Mouse (Mus musculus) 3134 (cell line): ENCODE data around the gene Olfr49.

Source experiments
- DNase-seq: peaks from one replicate; pipeline ENCODE4 v3.0.0-alpha.2; 2011; ENCODE audit warnings: low spot score; ENCODE audit not compliant: insufficient read length; ENCODE audit errors: extremely low read depth

Gene Olfr49

DNA sequence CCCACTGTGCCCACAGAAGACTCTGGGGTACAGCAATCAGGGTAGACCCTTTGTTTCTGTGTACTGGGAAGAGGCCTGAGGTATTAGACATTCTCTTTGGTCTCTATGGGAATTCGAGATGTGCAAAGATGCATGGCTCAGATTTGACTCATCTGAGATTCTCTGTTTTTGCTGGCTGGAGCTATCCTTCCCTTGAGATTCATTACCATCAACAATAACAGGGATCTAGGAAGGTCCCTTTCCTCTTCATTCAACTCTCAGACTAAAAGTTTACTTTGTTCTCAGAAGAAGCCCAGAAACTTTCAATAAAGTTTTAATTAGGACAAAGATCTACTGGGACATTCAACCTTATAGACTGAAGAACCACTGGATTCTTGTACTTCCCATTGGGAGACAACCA, at the start of gene Olfr49:
TSS of gene Olfr49 (minus strand) at position 101 of the 400 bp plus-strand sequence.
- no peak for DNase-seq

DNA sequence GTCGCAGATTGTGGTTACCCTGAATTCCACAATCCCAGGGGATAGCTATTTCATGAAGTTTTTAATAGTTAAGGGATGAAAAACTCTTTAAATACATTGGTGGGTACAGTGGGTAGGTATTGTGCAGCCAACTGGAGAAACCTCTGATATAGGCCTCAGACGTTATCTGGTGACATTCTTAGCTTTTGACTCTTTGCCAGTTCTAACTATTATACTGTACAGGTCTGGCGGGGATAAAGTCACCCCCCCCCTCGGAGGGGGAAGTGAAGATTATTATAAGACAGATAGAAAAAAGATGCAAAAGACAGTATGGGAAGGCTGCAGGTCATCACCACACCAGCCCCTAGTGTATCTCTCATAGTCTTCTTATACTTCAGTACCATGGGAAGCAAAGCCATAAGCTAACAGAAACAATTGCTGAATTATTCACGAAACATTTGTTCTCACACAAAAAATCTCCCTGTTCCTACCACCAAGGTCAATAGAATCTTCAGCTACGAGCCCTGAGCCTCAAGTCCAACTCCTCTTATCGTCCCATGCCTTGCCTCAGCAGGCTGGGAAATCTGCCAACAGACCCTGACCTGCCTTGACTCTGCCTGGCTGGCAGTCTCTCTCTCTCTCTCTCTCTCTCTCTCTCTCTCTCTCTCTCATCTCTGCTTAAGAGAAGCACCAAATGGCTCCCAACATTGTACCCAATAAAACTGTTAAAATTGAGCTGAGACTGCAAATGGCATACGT, 48.9 kb upstream of the Olfr49 start:
- no peak for DNase-seq

DNA sequence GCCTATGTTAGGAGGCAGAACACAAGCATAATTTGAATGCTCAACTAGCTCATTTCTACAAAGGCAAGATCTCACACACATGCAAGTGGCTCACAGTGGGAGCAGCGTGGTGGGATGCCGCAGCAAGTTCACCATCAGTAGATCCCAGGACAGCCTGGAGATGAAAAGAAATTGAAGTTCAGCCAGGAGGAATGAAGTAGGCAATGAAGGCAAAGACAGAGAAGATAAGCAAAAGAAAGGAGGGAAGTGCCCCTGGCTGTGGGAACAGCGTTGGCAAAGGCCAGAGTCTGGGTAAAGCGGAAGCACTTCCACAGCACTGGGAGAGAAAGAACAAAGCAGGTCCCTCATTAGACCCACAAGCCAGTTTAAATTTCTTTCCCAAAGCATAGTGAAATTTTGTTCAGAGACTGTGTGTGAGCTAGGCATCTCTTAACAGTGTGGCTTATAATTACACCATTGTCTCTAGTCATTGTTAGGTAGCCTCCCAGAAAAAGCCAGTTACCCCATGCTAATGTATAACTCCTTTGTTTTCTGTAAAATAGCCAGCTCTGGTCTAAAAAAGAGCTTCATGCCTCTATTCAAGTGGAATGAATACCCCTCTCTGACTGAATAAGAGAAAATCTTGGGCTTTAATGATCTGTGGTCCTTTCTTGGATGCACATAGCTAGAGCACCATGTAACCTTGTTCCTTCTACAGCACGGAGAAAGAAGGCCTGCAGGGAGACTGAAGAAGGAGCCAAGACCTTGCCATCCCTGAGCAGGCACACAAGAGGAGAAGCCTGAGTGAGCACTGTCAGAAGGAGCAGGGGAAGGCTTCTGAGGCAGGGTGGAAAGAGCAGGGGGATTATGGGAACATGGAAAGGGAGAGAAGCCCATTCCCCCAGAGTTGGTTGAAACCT, 47.7 kb upstream of the Olfr49 start:
- no peak for DNase-seq

DNA sequence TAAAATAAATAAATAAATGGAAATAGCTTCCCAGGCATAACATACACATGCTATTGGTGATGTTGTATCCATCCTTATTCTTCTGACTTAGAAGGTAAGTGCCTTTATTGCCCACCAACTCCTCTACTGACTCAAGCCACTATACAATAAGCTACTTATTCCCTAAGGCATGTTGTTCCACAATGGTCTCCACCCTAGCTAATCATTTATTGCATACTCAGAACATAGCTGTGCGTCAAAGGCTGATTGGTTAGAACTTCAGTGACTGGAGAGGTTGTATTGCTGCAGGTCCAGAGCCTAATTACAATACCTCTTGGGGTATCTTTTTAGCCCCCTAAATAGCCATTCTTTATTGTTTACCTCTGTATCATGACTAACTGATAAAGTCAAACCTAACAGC, 46.4 kb upstream of the Olfr49 start:
- DNase-seq: no peak

DNA sequence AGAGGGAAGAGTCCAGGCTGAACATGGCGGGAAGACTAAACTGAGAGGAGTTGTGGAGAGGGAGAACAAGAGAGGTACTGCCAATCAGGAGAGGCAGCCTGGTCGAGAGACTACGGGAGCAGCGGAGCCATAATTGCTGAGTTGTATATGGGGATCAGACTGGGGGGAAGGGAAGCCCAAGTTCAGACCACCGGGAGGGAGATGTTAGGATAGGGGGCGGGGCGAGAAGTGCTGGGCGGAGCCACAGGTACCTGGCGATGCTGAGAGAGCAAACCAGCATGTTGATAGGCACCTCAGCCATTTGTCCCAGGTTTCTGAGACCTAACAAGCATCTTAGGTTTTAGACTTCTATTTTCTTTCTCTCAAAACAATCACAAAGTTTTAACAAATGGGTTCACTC, 44.5 kb upstream of the Olfr49 start:
- DNase-seq: no peak

DNA sequence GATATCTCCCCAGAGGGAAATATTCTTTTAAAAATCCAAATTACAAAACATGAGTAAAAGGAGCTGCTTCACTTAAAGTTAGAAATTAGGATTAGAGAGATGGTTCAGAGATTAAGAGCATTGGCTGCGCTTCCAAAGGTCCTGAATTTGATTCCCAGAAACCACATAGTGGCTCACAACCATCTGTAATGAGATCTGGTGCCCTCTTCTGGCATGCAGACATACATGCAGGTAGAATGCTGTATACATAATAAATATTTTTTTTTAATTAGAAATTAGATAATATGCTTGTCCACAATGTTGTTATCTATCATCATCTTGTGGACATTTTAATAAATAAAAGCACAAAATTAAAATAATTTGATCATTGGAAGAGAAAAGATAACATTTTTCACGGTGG, 43.8 kb upstream of the Olfr49 start:
- no peak for DNase-seq

DNA sequence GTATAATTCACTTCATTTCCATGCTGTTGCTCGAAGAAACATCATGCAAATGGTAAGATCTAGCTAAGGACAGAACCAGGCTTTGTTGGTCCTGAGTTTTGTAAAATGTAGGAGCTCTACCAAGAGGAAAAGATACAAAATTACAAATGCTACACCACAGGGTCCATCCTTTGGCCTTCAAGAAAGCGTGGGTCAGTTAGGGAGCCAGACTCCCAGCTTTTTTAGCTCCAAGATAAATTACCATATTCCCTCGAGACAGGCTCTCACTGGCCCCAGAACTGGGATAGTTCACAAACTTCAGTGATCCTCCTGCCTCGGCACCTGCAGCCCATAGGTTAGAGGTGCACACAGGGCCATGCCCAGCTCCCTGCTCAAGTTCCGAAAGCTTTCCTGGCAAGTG, 39.7 kb upstream of the Olfr49 start:
- no peak for DNase-seq

DNA sequence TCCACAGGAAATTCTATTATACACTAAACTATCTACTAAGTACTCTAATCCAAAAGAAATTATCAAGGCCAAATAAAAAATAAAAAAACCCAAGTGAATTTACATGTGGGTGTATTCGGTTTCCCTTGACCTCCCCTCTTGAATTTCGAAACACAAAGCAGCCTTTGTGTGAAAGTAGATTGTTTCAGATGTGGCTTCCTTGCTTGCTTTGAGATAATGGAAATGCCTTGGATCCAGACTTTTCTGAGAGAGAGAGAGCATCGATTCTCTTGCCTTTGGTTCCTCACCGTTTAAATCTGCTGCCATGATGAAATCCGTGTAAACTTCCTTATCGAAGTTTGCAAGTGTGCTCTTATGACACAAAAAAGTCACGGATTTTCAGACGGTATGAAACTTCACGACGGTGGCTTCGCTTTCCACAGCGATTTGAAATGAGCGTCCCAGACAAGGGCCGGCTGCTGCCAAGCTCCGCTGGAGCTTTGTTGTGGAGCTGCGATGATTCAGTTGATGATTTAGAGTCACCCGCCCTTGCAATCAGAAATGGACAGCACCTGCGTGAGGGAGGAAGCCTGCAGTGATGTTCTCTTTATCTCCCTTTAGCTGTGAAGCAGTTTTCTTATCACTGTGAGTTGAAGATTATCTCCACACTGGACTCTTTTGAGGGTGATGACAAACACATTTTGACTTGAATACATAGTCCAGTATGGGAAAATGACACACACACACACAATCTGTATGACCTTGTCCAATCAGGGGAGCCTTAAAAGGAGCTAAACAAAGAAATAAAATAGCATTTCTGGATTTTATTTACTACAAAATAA, 37.0 kb upstream of the Olfr49 start:
- no peak for DNase-seq

DNA sequence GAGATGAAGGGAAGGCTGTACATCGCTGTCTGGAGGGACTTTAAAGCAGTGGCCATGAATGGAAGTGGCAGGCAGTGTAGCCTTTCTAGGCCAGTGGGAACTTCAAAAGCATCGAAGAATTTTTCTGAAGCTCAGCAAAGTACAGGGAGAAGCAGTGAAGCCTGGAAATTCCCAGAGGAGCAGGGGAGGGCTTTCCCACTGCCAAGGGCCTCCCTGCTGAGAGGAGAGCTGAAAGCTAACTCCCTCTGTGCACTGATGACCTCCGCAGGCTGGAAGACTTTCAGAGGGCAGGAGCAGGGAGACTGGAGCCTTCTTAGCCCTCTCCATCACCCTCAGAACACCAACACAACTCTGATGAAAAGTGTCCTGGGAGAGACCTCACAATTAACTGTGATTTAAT, 27.0 kb upstream of the Olfr49 start:
- DNase-seq: no peak

DNA sequence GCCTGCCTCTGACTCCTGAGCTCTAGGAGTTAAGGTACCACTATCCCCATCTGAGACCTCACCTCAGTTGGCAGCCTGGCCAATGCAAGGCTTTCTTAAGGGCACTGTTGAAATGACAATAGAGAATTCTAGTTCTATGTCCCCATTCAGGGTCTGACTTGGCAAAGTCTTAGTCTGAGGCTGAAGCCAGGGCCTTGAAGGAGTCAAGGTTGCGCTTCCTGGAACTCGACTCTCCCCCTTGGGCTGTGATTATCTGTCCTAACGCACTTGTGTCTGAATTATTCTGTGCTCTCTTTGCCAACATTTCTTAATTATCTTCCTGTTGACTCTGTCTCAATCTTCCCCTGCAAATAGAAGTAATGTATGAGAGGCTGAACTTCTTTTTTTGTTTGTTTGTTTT, 15.9 kb upstream of the Olfr49 start:
- DNase-seq: no peak

DNA sequence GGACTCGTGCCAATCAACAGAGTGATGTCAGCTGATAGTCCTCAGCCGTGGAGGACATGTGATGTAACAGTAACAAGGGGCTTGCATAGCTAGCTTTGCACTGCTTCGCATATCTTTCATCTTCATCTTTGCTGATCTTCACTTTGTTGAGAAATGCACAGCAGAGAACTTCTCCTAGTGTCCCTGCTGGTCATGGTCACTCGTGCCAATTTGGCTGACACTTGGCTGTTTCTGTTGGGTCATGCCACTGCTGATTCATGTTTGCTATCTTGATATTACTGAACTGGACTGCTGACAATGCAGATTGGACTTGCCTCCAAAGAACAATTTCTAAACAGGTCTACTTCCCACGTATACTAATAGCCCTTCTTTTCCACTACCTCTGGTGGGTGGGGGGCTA, 15.4 kb upstream of the Olfr49 start:
- no peak for DNase-seq

DNA sequence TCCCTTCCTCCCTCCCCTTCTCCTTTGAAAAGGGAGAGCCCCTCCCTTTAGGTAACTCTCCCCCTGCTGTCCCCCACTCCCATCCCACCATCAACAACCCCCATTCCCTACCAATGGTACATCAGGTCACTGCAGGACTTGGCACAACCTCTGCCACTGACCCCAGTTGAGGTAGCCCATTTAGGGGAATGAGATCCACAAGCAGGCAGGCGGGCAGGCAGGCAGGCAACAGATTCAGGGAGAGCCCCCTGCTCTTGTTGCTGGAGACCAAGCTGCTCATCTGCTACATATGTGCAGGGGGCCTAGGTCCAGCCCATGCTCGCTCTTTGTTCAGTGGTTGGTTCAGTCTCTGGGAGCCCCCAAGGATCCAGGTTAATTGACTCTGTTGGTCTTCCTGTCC, 8.3 kb downstream of the Olfr49 start:
- DNase-seq: no peak

DNA sequence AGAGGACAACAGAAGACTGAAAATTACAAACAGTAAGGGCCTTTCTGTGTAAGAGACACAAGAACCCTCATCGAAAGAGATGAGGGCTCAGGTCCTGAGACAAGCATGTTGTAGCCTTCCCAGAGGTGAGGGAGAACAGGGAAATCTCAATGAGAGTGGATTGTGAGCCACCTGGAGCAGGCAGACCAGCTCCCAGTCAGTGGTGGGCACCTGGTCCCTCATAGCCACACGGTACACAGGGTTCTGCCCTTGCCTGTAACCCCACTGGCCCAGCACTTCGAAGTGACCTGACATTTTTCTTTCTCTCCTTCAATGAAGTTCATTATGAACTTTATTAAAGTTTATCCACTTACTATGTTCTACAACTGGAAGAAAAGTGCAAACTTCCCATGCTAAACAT, 12.0 kb downstream of the Olfr49 start:
- DNase-seq: no peak

DNA sequence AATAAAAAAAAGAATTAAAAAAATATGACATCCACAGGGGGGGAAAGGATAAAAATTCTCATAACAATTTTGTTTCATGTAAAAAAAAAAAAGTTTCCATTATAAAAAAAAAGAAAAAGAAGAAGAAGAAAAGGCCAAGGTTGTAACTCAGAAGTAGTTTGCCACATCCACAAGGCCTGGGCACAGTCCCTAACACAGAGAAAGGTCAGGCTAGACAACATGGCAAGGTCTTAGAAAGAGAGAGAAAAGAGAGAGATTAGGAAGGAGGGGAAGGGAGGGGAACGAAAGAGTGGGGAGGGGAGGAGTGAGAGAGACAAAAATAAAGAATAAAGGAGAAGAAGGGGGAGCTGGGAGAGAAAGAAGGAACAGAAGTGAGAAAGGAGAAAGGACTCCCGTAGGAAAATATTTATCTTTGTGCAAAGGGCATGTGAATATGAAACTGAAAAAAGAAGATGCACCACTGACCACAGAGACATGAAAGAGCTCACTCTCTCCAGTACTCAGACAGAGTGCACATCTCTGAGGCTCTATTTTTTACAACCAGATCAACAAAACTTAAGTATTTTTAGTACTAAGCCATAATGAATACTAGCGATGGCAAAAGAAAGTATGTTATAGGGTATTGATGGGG, 12.6 kb downstream of the Olfr49 start:
- no peak for DNase-seq

DNA sequence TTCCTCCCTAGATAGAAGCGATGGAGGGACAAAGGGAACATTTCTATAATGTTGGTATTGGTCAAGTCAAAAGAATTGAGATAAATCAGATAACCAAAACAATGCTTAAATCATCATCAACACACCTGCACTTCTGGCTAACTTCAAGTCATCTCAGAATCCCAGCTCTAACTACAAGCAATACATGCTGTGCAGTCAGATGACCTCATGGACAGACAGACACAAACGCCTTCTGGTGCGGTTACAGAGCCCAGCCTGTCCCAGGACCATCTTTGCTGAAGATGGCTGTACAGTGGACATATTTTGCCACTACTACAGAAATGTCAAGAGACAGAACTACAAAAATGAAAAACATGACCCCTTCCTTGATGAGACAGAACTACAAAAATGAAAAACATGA, 14.3 kb downstream of the Olfr49 start:
- DNase-seq: no peak

DNA sequence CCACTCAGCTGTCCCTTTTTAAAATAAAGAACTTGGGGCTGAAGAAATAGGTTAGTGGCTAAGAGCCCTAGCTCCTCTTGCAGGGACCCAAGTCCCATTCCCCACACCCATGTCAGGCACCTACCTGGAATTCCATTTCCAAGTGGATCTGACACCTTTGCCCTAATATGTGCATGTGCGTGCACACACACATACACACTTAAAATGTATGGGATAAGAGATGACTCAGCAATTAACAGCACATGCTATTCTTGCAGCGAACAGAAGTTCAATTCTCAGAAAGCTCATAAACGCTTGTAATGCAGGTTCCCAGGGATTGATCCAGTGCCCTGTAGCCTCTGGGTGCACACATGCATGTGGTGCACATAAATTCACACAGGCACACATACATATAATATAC, 15.2 kb downstream of the Olfr49 start:
- DNase-seq: no peak

DNA sequence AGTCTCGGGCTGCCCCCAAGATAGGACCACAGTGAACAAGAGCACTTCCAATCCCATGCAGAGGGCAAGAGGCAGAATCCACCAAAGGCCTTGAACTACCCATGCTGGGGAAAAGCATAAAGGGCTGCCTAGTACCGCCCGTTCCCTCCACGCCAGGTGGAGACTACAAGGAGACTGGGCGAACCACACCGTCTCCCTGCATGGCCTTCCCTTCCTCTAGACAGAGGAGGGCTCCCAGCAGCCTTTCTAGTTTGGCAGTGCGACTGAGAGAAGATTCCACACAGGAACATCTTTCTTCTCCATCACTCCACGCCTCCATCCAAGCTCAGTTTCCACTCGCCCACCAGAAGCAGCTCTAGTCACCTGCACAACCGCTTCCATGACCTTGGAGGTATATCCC, 16.8 kb downstream of the Olfr49 start:
- no peak for DNase-seq

DNA sequence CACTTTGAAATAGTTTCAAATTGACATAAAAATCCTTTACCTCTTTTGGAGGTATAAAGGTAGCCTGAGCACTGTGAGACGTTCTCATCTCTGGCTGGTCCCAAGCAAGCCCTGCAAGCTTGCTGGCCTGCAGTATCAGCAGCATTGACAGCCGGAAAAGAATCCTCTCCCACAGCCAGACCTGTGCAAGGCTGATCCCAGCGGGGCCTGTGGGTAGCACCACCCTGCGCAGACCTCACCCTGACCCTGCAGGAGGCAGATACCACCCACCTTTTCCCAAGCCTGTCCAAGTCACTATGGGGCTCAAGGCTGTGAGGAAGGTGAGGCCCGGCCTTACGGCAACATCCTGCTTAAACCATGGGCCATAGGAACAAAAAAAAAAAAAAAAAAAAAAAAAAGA, 18.8 kb downstream of the Olfr49 start:
- no peak for DNase-seq

DNA sequence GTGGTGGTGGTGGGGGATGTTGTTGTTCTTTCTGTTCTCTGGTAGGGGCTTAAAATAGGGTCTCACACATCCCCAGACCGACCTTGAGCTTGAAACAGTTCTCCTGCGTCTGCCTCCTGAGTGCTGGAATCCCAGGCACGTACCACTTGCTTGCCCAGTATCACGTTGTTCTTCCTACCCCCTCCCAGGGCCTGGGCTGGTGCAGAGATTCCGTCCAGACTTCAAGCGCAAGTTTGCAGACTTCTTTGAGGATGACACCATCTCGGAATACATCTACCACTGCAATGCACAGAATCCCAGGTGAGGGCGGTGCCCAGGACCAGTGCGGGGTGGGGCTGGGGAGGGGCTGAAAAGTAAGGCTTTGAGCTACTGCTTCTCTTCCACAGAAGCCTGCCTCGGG, 19.6 kb downstream of the Olfr49 start:
- no peak for DNase-seq

DNA sequence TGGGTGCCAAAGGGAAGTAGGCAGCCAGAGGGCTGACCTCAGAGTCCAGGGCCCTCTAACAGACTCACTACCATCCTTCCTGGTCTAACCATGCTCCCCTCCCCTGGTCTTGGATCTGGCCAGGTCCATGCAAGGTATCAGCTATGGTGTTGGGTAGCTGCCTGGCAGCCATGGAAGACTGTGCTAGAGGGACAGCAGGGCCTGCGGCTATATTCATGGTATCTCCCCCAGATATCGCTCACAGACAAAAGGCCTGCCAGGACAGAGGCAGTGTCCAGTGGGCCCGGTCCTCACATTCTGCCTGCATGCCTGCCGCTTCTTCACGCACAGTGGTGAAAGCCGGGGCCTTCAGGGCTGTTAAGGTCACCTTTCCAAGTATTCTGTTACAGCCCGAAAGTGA, 20.5 kb downstream of the Olfr49 start:
- DNase-seq: no peak

DNA sequence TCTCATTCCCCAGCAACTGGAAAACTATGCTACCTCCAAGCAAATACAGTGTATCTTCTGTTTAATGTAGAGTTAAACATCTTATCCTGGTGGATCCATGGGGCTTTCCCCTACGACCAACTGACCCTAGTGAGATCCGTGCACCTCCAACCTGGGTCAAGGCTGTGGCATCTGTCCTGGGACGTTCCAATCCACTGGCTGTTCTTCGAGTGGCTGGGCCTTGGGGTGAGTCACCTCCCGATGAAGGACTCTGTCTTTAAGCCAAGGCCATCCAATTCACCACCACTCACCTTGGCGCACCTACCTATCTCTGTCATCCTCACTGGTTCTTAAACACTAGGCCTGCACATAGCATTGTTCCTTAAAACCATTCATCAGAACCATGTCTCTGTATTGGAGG, 21.6 kb downstream of the Olfr49 start:
- DNase-seq: no peak
